Mouse (Mus musculus) natural killer cell, adult 2 months (primary cell): Measurements from ENCODE around the gene B4galt7.
A peak's percentile ranks its signal among the peaks of the same experiment; 100 is the strongest.
"Not testable (repeated sequence)": the region's sequence is repeated elsewhere in the genome, so short reads cannot be mapped to it uniquely, and the experiment has no call there.

ENCODE experiments used
- DNase-seq, 2 experiments: peaks; one replicate each; pipeline ENCODE4 v3.0.0; 2022; ENCODE audit warnings: low spot score in 2 of 2

The B4galt7 gene

GRCm38 (mm10) chr13:55596802-55597201 lies 2.9 kb upstream of the B4galt7 start:
- DNase-seq = no peak

GRCm38 (mm10) chr13:55600657-55601056 lies 961 bp downstream of the B4galt7 start:
- peak; percentile 69 to 76 for DNase-seq

GRCm38 (mm10) chr13:55601611-55602010 lies 1.9 kb downstream of the B4galt7 start:
- peak; percentile 73 to 81 for DNase-seq

- no peak for DNase-seq
Observed at GRCm38 (mm10) chr13:55604606-55605005, 4.9 kb downstream of the B4galt7 start.

GRCm38 (mm10) chr13:55606899-55607623 lies 7.4 kb downstream of the B4galt7 start:
- no peak for DNase-seq

- no peak for DNase-seq
Observed at GRCm38 (mm10) chr13:55607624-55608006, 7.9 kb downstream of the B4galt7 start.

- DNase-seq = no peak
Observed at GRCm38 (mm10) chr13:55611996-55612395, 12.3 kb downstream of the B4galt7 start.

GRCm38 (mm10) chr13:55613471-55613870 lies 13.8 kb downstream of the B4galt7 start:
- no peak for DNase-seq

- no peak for DNase-seq
Observed at GRCm38 (mm10) chr13:55619328-55619727, 19.6 kb downstream of the B4galt7 start.

GRCm38 (mm10) chr13:55620275-55620674 lies 20.6 kb downstream of the B4galt7 start:
- DNase-seq = no peak

- DNase-seq = not testable (repeated sequence)
Observed at GRCm38 (mm10) chr13:55622156-55622648, 22.5 kb downstream of the B4galt7 start.

GRCm38 (mm10) chr13:55622649-55623541 lies 23.2 kb downstream of the B4galt7 start, which contains the start of gene Caml:
TSS of gene Caml (plus strand) at chr13:55623005.
- peak; percentile 76 to 81 for DNase-seq

- peak; percentile 84 to 89 for DNase-seq
Observed at GRCm38 (mm10) chr13:55634639-55635127, 35.0 kb downstream of the B4galt7 start, which contains the start of gene Ddx46. TSS of gene Ddx46 (plus strand) at chr13:55635027.

- DNase-seq = no peak
Observed at GRCm38 (mm10) chr13:55635146-55635571, 35.5 kb downstream of the B4galt7 start.

GRCm38 (mm10) chr13:55636185-55636983 lies 36.7 kb downstream of the B4galt7 start:
- DNase-seq = no peak

GRCm38 (mm10) chr13:55640480-55640879 lies 40.8 kb downstream of the B4galt7 start:
- peak; percentile 78 to 85 for DNase-seq

GRCm38 (mm10) chr13:55644525-55644924 lies 44.8 kb downstream of the B4galt7 start:
- peak; percentile 15 to 48 for DNase-seq

- no peak for DNase-seq
Observed at GRCm38 (mm10) chr13:55650098-55650497, 50.4 kb downstream of the B4galt7 start.

GRCm38 (mm10) chr13:55650980-55651379 lies 51.3 kb downstream of the B4galt7 start:
- no peak for DNase-seq
